Mouse (Mus musculus) intestine, embryonic 15.5 days (tissue): Measurements from ENCODE around the gene 4930447C04Rik. TPM values are rescaled to one million over a fixed set of nuclear protein-coding genes. Genes with fewer than 3 reads are reported as not detected.
A peak's percentile ranks its signal among the peaks of the same experiment; 100 is the strongest.

Experiments
- ATAC-seq: fragments of 200-750 bp; cut with Nextera tagmentation; 2 replicates; pipeline ENCODE4 v1.8.0; 2017; ENCODE audit warnings: moderate TSS enrichment, moderate library complexity
- H3K27ac ChIP-seq: fragments of 300-500 bp; sonication (generic); 2 replicates; pipeline ENCODE4 v1.5.1; 2015; ENCODE audit warnings: mild to moderate bottlenecking, inconsistent platforms
- H3K27me3 ChIP-seq: fragments of 300-500 bp; sonication (generic); replicated peaks from 2 replicates; pipeline ENCODE4 v1.6.1; 2015; ENCODE audit warnings: inconsistent platforms
- H3K36me3 ChIP-seq: fragments of 300-500 bp; sonication (generic); 2 replicates; pipeline ENCODE4 v1.6.1; 2015; ENCODE audit warnings: inconsistent platforms
- H3K4me1 ChIP-seq: fragments of 300-500 bp; sonication (generic); replicated peaks from 2 replicates; pipeline ENCODE4 v1.6.1; 2015; ENCODE audit warnings: inconsistent platforms
- H3K4me2 ChIP-seq: fragments of 300-500 bp; sonication (generic); replicated peaks from 2 replicates; pipeline ENCODE4 v1.6.1; 2015; ENCODE audit warnings: mild to moderate bottlenecking, inconsistent platforms
- H3K4me3 ChIP-seq: fragments of 300-500 bp; sonication (generic); replicated peaks from 2 replicates; pipeline ENCODE4 v1.5.1; 2015; ENCODE audit warnings: inconsistent platforms
- H3K9ac ChIP-seq: fragments of 300-500 bp; sonication (generic); 2 replicates; pipeline ENCODE4 v1.6.1; 2015; ENCODE audit warnings: inconsistent platforms
- H3K9me3 ChIP-seq: fragments of 300-500 bp; sonication (generic); 2 replicates; pipeline ENCODE4 v1.6.1; 2016; ENCODE audit warnings: inconsistent platforms
- WGBS: fragments of 180-500 bp; shearing (Covaris S2); methylation state at CpG from one replicate; pipeline ENCODE4 v1.1.7; 2015; 5-methylcytosine and 5-hydroxymethylcytosine counted together
- polyA plus RNA-seq: library from polyadenylated mRNA; unstranded; fragments of >200 nt; fragmentation: Nextera tagmentation; extraction: Ambion mirVana; gene quantifications from 2 replicates; pipeline ENCODE4 v1.2.1, GENCODE M21; 2015

The 4930447C04Rik gene
- polyA plus RNA-seq, 1 experiment from 2014 or later, result 1.7 TPM

- H3K4me1 ChIP-seq, result peaks cover 17% of the 10 kb centered on the region
- no peak for ATAC-seq
Observed at GRCm38 (mm10) chr12:72940822-72941397, 336 bp upstream of the 4930447C04Rik start.

GRCm38 (mm10) chr12:72939616-72940015 is 958 bp downstream of the 4930447C04Rik start, which contains the start of gene Six6:
Gene Six6, plus strand, starts transcription at chr12:72939892.
- H3K9me3 ChIP-seq, result no peaks in the 10 kb centered on the region
- no peak within 1 kb of the TSS for H3K27ac ChIP-seq
- peak within 1 kb of the TSS; percentile 37 for H3K4me2 ChIP-seq
- H3K4me3 ChIP-seq, result 0 out of 2 replicates have a peak within 1 kb of the TSS, but pooled peaks have one; percentile 0
- ATAC-seq, result no peak
- peaks cover 7% of the 10 kb centered on the region for H3K4me1 ChIP-seq
- H3K9ac ChIP-seq, result no peak within 1 kb of the TSS
- no peaks in the 10 kb centered on the region for H3K36me3 ChIP-seq
- peaks cover 84% of the 10 kb centered on the region for H3K27me3 ChIP-seq
- under 1% methylated on average over 28 of the region's 28 CpGs for WGBS

More at GRCm38 (mm10) chr12:72940822-72941397, 336 bp upstream of the 4930447C04Rik start:
- Histone ChIP-seq H3K27ac (no peak overlapping the region), H3K4me3 (no peak overlapping the region), H3K9ac (no peak overlapping the region), H3K36me3 (no peaks in the 10 kb centered on the region), H3K27me3 (peaks cover 89% of the 10 kb centered on the region), H3K4me2 (no peak overlapping the region), H3K9me3 (no peaks in the 10 kb centered on the region)
- 3% methylated on average over 11 of the region's 11 CpGs for WGBS

- Histone ChIP-seq H3K9me3 (no peaks in the 10 kb centered on the region), H3K9ac (no peak overlapping the region), H3K4me3 (no peak overlapping the region), H3K27ac (no peak overlapping the region), H3K36me3 (no peaks in the 10 kb centered on the region), H3K27me3 (peaks cover 80% of the 10 kb centered on the region), H3K4me2 (no peak overlapping the region), H3K4me1 (peaks cover 7% of the 10 kb centered on the region)
- 5% methylated on average over 14 of the region's 14 CpGs for WGBS
- ATAC-seq, result no peak
Observed at GRCm38 (mm10) chr12:72938600-72939490, 1.7 kb downstream of the 4930447C04Rik start.

GRCm38 (mm10) chr12:72938176-72938575 is 2.4 kb downstream of the 4930447C04Rik start:
- Histone ChIP-seq H3K9ac (no peak overlapping the region), H3K27me3 (peaks cover 73% of the 10 kb centered on the region), H3K4me1 (peaks cover 7% of the 10 kb centered on the region), H3K27ac (no peak overlapping the region), H3K9me3 (no peaks in the 10 kb centered on the region), H3K4me3 (no peak overlapping the region), H3K4me2 (no peak overlapping the region), H3K36me3 (no peaks in the 10 kb centered on the region)
- ATAC-seq, result no peak
- 8% methylated on average over 11 of the region's 13 CpGs for WGBS

- Histone ChIP-seq H3K4me2 (no peak overlapping the region), H3K9me3 (no peaks in the 10 kb centered on the region), H3K9ac (no peak overlapping the region), H3K36me3 (no peaks in the 10 kb centered on the region), H3K27me3 (peaks cover 69% of the 10 kb centered on the region), H3K4me3 (no peak overlapping the region), H3K27ac (no peak overlapping the region), H3K4me1 (peaks cover 7% of the 10 kb centered on the region)
- 2% methylated on average over 19 of the region's 19 CpGs for WGBS
- no peak for ATAC-seq
Observed at GRCm38 (mm10) chr12:72937537-72938120, 2.9 kb downstream of the 4930447C04Rik start.

GRCm38 (mm10) chr12:72936751-72937150 is 3.8 kb downstream of the 4930447C04Rik start:
- 31% methylated on average over 8 of the region's 8 CpGs for WGBS
- Histone ChIP-seq H3K27me3 (peaks cover 60% of the 10 kb centered on the region), H3K9me3 (no peaks in the 10 kb centered on the region), H3K27ac (no peak overlapping the region), H3K36me3 (no peaks in the 10 kb centered on the region), H3K9ac (no peak overlapping the region), H3K4me1 (peaks cover 7% of the 10 kb centered on the region), H3K4me3 (no peak overlapping the region), H3K4me2 (no peak overlapping the region)
- ATAC-seq, result no peak

- peak overlapping the region; percentile 26 for H3K9ac ChIP-seq
- ATAC-seq, result no peak
- H3K4me1 ChIP-seq, result no peaks in the 10 kb centered on the region
- no peaks in the 10 kb centered on the region for H3K27me3 ChIP-seq
- no peaks in the 10 kb centered on the region for H3K9me3 ChIP-seq
- H3K27ac ChIP-seq, result no peak overlapping the region
- peak overlapping the region; percentile 68 for H3K4me2 ChIP-seq
- H3K4me3 ChIP-seq, result peak overlapping the region; percentile 31
- no peaks in the 10 kb centered on the region for H3K36me3 ChIP-seq
- WGBS, result 16% methylated on average over 40 of the region's 48 CpGs
Observed at GRCm38 (mm10) chr12:72917159-72917993, 23.2 kb downstream of the 4930447C04Rik start.

GRCm38 (mm10) chr12:72854377-72855032 is 86.1 kb downstream of the 4930447C04Rik start:
- ATAC-seq, result no peak
- peaks cover 19% of the 10 kb centered on the region; the same call in 1 of the 2 replicates for H3K27me3 ChIP-seq
- H3K4me3 ChIP-seq, result no peak overlapping the region
- no peaks in the 10 kb centered on the region for H3K4me1 ChIP-seq
- no peaks in the 10 kb centered on the region for H3K9me3 ChIP-seq
- H3K36me3 ChIP-seq, result no peaks in the 10 kb centered on the region
- peak overlapping the region; percentile 25 for H3K4me2 ChIP-seq
- no peak overlapping the region for H3K9ac ChIP-seq
- H3K27ac ChIP-seq, result no peak overlapping the region
- 9% methylated on average over 19 of the region's 19 CpGs for WGBS

- Histone ChIP-seq H3K27ac (no peak overlapping the region), H3K9me3 (no peaks in the 10 kb centered on the region), H3K4me1 (no peaks in the 10 kb centered on the region), H3K4me3 (no peak overlapping the region), H3K36me3 (no peaks in the 10 kb centered on the region), H3K27me3 (peaks cover 19% of the 10 kb centered on the region; the same call in 1 of the 2 replicates), H3K4me2 (no peak overlapping the region), H3K9ac (no peak overlapping the region)
- WGBS, result 40% methylated on average over 13 of the region's 13 CpGs
- no peak for ATAC-seq
Observed at GRCm38 (mm10) chr12:72853406-72854076, 87.0 kb downstream of the 4930447C04Rik start.

GRCm38 (mm10) chr12:72852264-72852663 is 88.3 kb downstream of the 4930447C04Rik start:
- ATAC-seq, result no peak
- H3K27me3 ChIP-seq, result peaks cover 19% of the 10 kb centered on the region; the same call in 1 of the 2 replicates

GRCm38 (mm10) chr12:72850146-72850545 is 90.4 kb downstream of the 4930447C04Rik start:
- no peak overlapping the region for H3K4me2 ChIP-seq
- no peak for ATAC-seq
- no peak overlapping the region for H3K9ac ChIP-seq
- no peaks in the 10 kb centered on the region for H3K36me3 ChIP-seq
- no peaks in the 10 kb centered on the region for H3K9me3 ChIP-seq
- WGBS, result 68% methylated on average over 9 of the region's 9 CpGs
- H3K4me3 ChIP-seq, result no peak overlapping the region
- no peaks in the 10 kb centered on the region for H3K4me1 ChIP-seq
- H3K27me3 ChIP-seq, result peaks cover 19% of the 10 kb centered on the region
- H3K27ac ChIP-seq, result no peak overlapping the region

More at GRCm38 (mm10) chr12:72852264-72852663, 88.3 kb downstream of the 4930447C04Rik start:
- Histone ChIP-seq H3K9ac (no peak overlapping the region), H3K4me1 (no peaks in the 10 kb centered on the region), H3K36me3 (no peaks in the 10 kb centered on the region), H3K9me3 (no peaks in the 10 kb centered on the region), H3K4me3 (no peak overlapping the region), H3K4me2 (no peak overlapping the region), H3K27ac (no peak overlapping the region)
- 64% methylated on average over 6 of the region's 6 CpGs for WGBS
